Mouse (Mus musculus) large intestine, adult 2 months (tissue): ENCODE measurements around the gene Bdnf. TPM values are rescaled to one million over a fixed set of nuclear protein-coding genes. Genes with fewer than 3 reads are reported as not detected.

ENCODE experiments used
- DNase-seq: peaks from one replicate; pipeline ENCODE4 v3.0.0-alpha.2; 2012; ENCODE audit warnings: low read depth, low spot score
- WGBS: fragments of 180-500 bp; shearing (Covaris S2); methylation state at CpG from one replicate; pipeline ENCODE4 v1.1.7; 2018; 5-methylcytosine and 5-hydroxymethylcytosine counted together
- polyA plus RNA-seq: library from polyadenylated mRNA; depleted of rRNA; stranded (reverse); fragments of >200 nt; gene quantifications from 2 replicates; pipeline ENCODE4 v1.2.3, GENCODE M21; 2012

Bdnf gene
- polyA plus RNA-seq, 1 experiment, result 0.04 TPM

GRCm38 (mm10) chr2:109700291-109700690, 25.8 kb downstream of the Bdnf start:
- 61% methylated on average over 5 of the region's 5 CpGs for WGBS
- no peak for DNase-seq

DNA sequence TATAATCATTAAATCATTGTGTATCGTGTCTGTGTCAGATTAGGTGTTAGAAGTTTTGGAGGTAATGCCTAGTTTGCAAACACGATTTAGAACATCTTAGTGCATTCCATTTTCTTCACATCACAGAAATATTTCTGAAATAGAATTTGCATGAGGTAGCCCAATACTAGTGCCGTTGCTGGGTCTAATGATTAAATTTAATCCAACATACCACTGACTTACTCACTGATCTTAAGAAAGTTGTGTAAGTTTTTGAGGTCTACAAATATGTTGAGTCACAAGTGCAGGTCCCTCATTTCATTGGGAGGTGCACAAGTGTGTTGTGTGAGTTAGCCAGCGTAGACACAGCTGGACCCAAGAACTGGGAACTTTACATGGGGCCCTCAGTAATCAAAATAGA, 29.1 kb downstream of the Bdnf start:
- no peak for DNase-seq
- 83% methylated on average over 4 of the region's 4 CpGs for WGBS

DNA sequence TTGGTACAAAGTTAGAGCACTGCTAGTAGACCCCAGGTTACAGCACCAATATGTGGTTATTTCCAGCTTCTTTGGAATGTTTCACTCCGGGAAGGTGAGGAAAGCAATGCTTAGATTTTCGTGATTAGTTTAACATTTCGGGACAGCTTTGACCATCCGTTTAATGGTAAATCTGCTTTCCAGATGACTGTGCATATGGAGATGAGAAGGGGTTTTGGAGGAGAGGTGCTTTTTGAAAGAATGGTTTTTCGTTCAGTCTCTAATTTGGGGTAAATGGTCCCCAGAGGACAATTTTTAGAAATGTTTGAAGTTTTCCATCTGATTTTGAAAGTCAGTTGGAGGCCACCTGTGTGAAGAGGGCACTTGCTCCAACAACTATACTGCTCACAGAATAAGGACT, 29.6 kb downstream of the Bdnf start:
- 83% methylated on average over 5 of the region's 5 CpGs for WGBS
- no peak for DNase-seq

DNA sequence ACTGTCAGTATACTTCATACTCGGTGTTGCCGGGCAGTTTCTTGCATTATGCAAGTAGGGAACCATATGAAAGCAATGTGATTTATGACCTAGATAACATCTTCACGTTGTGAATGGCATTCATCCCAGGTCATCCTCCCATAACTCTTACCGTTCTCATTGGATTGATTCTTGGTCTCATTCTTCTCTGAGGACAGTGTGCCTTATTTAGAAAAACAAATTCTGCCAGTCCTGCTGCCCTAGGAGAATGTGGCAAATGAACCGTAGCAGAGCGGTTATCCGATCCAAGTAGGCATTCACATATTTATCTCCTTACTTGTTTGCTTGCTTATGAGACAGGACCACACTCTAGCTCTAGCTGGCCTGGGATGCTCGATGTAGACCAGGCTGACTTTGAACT, 32.0 kb downstream of the Bdnf start:
- DNase-seq, result no peak
- WGBS, result 68% methylated on average over 8 of the region's 8 CpGs

DNA sequence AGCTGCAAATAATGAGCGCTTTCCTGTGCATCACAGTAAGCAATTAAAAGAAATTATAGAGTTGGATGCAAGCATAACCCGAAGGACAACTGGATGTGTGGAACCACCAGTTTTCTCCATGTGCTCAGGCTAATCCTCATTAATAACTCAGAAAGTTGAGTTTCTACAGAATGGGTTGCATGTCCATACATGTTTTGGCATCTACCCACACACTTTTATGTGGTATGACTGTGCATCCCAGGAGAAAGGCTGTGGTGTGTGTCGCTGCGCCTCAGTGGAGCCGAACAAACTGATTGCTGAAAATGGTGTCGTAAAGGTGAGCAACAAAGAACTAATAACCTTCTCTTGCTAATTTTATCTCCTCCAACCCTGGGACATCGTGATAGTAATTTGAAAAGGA, 34.8 kb downstream of the Bdnf start:
- WGBS, result 74% methylated on average over 7 of the region's 7 CpGs
- no peak for DNase-seq

DNA sequence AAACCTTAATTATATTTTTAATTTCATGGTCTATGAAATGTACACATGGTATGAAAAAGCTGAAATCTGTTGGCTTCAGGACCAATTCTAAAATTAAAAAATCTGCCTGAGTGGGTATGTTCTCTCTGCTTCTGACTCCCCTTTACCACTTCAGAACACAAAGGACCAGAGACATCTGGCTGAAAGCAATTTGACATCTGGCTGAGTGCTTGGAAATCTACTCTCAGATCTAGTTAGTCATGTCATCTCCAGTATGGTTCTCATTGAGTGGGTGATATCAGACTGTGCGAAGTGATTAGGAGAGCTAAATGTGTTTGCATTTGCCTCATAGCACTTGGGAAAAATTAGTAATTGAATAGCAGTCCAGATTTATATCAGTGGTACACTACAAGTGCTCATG, 36.5 kb downstream of the Bdnf start:
- 87% methylated on average over 1 of the region's 1 CpGs for WGBS
- DNase-seq, result no peak

DNA sequence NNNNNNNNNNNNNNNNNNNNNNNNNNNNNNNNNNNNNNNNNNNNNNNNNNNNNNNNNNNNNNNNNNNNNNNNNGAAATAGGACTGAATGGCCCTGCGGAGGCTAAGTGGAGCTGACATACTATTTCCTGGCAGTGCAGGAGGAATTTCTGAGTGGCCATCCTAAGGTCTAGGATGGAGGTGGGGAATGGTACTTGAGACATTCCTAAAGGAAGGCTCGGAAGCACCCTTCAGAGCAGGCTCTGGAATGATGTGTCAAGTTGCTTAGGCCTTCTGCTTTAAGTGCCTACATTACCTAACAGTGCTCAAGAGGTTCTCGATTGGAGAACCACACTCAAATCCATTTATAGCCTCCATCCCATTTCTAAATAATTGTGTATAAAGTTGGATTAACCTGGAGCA, 50.8 kb downstream of the Bdnf start:
- WGBS, result 71% methylated on average over 3 of the region's 3 CpGs
- no peak for DNase-seq

- no peak for DNase-seq
- 25% methylated on average over 6 of the region's 6 CpGs for WGBS
Observed at GRCm38 (mm10) chr2:109725831-109726230, 51.3 kb downstream of the Bdnf start.

DNA sequence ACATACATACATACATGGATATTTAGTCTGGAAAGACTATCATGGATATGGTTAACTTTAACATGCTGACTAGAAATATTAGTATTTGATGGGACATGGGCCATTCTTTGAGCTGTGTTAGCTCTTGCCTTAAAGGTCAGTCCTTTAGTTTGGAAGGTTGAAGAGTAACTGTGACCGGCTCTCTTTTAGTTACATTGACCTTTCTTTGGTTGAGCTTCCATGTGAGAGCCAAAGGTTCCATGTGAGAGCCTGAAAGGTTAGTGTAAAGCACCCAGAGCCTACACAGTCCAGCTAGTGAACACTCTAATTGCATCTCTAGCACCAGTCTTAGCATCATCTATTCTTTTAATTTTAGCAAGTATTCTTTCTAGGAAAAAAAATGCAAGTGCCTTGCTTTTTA, 54.7 kb downstream of the Bdnf start:
- no peak for DNase-seq
- WGBS, result 94% methylated on average over 1 of the region's 1 CpGs

GRCm38 (mm10) chr2:109733201-109734039, 58.9 kb downstream of the Bdnf start:
- DNase-seq, result no peak
- 51% methylated on average over 9 of the region's 9 CpGs for WGBS

GRCm38 (mm10) chr2:109734228-109734627, 59.7 kb downstream of the Bdnf start:
- WGBS, result 76% methylated on average over 3 of the region's 3 CpGs
- no peak for DNase-seq

- WGBS, result 54% methylated on average over 6 of the region's 6 CpGs
- DNase-seq, result no peak
Observed at GRCm38 (mm10) chr2:109734666-109735065, 60.2 kb downstream of the Bdnf start.

DNA sequence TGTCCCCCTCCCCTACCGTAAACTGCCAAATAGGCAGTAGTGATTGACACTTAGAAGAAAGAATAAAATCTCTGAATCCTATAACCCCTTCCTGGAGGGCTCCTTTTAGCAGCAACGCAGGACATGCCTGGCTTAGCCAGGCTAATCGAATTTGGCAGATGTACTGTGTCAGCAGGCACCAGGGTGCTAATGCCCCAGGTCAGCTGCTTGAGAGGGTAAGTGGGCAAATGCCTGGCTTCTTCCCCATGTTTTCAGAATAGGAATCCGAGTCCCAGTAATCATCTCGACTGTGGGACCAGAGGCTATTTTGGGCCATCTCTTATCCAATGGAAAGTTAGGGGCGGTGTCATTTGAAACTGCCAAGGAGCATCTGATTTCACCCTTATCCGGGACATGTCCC, 60.8 kb downstream of the Bdnf start:
- 66% methylated on average over 7 of the region's 7 CpGs for WGBS
- no peak for DNase-seq

GRCm38 (mm10) chr2:109736306-109736705, 61.8 kb downstream of the Bdnf start:
- 60% methylated on average over 2 of the region's 2 CpGs for WGBS
- no peak for DNase-seq

DNA sequence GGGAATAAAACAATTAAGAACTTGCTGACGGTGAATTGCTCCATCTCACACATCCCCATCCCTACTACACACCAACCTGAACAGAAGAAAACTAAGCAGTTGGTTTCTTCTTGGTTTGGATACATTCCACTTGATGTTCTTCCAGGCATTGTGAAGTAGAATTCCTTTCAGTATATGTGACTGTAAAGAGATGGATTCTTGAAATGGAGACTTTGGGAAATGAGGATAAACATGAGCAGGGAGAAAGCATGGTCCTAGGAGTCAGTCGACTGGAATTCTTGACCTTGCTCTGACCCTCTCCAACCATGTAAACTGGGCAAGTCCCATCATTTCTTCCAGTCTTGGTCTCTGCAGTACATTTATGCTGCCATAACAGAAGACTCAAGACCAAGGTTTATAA, 63.8 kb downstream of the Bdnf start:
- no peak for DNase-seq
- WGBS, result 56% methylated on average over 2 of the region's 2 CpGs

DNA sequence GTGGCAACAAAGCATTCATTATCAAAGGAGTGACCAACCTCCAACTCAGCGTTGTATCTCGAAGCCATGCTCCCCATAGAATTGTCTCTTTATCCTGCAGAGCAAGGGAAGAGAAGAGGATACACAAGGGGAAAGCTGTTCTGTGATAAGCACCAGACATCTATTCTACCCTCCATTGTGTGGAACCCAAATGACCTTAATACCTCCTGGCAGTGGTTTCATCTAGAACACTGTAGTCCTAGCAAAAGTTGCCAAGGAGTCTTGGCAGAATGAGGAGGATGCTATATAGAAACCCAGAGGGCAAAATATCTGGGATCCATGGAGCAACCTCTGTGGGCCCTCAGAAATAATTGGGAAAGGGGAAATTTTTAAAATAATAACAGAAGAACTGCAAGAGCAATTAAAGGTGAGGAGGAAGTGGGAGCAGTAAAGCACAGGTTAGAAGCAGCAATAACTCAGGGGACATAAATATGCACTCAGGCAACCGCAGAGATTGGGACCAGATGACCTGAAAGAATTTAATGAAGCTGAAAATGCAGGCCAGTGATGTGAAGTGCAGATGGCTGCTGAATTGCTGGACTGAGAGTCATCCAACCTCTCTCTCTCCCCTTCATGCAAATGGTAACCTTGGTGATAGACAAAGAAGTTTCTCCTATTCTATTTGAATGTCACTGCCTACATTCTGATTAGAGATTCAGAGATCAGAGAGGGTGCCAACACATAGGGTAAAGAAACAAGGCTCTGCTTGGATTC, 68.9 kb downstream of the Bdnf start:
- DNase-seq, result no peak
- 72% methylated on average over 3 of the region's 3 CpGs for WGBS

GRCm38 (mm10) chr2:109746223-109746622, 71.7 kb downstream of the Bdnf start:
- no peak for DNase-seq
- WGBS, result 11% methylated on average over 1 of the region's 1 CpGs

DNA sequence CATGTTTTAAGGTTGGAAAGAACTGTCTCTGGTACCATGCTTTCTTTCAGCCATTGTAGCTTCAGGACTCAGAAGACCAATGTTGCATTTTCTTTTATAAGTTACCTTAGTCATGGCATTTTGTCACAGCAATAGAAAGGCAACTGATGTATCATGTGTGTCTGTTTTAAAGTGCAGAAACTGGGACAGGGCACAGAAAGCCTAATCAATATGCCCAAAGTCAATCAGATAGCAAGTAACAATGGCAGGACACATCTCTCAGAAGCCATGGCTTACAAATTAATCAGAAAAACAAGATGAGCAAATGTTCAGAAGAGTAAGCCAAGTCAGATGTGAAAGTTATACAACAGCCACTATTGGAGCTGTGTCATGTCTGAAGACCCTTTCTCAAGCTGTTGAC, 73.9 kb downstream of the Bdnf start:
- DNase-seq, result no peak

- 64% methylated on average over 4 of the region's 4 CpGs for WGBS
Observed at GRCm38 (mm10) chr2:109748815-109749214, 74.3 kb downstream of the Bdnf start.

GRCm38 (mm10) chr2:109749964-109750363, 75.5 kb downstream of the Bdnf start:
- no peak for DNase-seq

More at GRCm38 (mm10) chr2:109748815-109749214, 74.3 kb downstream of the Bdnf start:
- no peak for DNase-seq

DNA sequence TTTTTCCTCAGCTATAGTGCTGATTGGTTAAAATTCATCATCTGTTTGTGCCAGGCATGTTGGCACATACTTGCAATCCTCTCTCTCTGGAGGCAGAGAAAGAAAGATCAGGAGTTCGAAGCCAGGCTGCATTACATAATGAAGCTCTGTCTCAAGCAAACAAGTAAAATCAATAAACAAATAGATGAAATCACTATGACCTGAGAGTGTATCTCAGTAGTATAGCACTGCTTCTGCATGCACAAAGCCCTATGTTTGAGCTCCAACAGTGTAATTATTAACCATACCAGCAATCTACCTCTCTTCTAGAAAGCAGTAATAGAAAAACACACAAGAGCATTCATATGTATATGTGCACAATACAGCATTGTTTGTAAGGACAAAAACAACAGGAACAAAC, 76.0 kb downstream of the Bdnf start:
- WGBS, result 24% methylated on average over 1 of the region's 1 CpGs
- DNase-seq, result no peak
